Mouse (Mus musculus): Measurements from ENCODE around the gene Dlx6. TPM values are rescaled to one million over a fixed set of nuclear protein-coding genes. Genes with fewer than 3 reads are reported as not detected.

Dlx6 gene
- polyA plus RNA-seq, 1 experiment from 2014 or later, result 4.4 TPM

- no peak for ATAC-seq
- no peak overlapping the region for H3K27ac ChIP-seq
- no peaks in the 10 kb centered on the region for H3K9me3 ChIP-seq
- 0 out of 2 replicates have a peak overlapping the region, but pooled peaks have one; percentile 19 for H3K4me2 ChIP-seq (replicated peaks)
- H3K27me3 ChIP-seq, result peaks cover 98% of the 10 kb centered on the region
- no peak overlapping the region for H3K4me3 ChIP-seq (replicated peaks)
- peaks cover 5% of the 10 kb centered on the region; the same call in 1 of the 2 replicates for H3K4me1 ChIP-seq (replicated peaks)
- no peaks in the 10 kb centered on the region for H3K36me3 ChIP-seq
- 0% methylated on average over 5 of the region's 5 CpGs for WGBS
- no peak overlapping the region for H3K9ac ChIP-seq (replicated peaks)
Observed at GRCm38 (mm10) chr6:6872873-6873272, 9.7 kb downstream of the Dlx6 start.

GRCm38 (mm10) chr6:6873476-6874072, 10.4 kb downstream of the Dlx6 start:
- peaks cover 11% of the 10 kb centered on the region; the same call in 1 of the 2 replicates for H3K4me1 ChIP-seq (replicated peaks)
- H3K9ac ChIP-seq (replicated peaks), result no peak overlapping the region
- H3K36me3 ChIP-seq, result no peaks in the 10 kb centered on the region
- H3K4me3 ChIP-seq (replicated peaks), result peak overlapping the region; percentile 14; the same call in 1 of the 2 replicates
- ATAC-seq, result no peak
- WGBS, result under 1% methylated on average over 19 of the region's 19 CpGs
- H3K4me2 ChIP-seq (replicated peaks), result peak overlapping the region; percentile 36
- peaks cover 99% of the 10 kb centered on the region for H3K27me3 ChIP-seq
- H3K9me3 ChIP-seq, result no peaks in the 10 kb centered on the region
- H3K27ac ChIP-seq, result peak overlapping the region; percentile 72; the same call in 1 of the 2 replicates

GRCm38 (mm10) chr6:6874073-6874771, 11.1 kb downstream of the Dlx6 start:
- Histone ChIP-seq H3K27me3 (peaks cover 99% of the 10 kb centered on the region), H3K9me3 (no peaks in the 10 kb centered on the region), H3K36me3 (no peaks in the 10 kb centered on the region), H3K4me3 (replicated peaks) (peak overlapping the region; percentile 14), H3K4me1 (replicated peaks) (peaks cover 12% of the 10 kb centered on the region; the same call in 1 of the 2 replicates), H3K4me2 (replicated peaks) (peak overlapping the region; percentile 36), H3K9ac (replicated peaks) (peak overlapping the region; percentile 32; the same call in 1 of the 2 replicates), H3K27ac (peak overlapping the region; percentile 72)
- WGBS, result 2% methylated on average over 25 of the region's 25 CpGs
- ATAC-seq, result peak; percentile 32

- 0% methylated on average over 11 of the region's 11 CpGs for WGBS
- H3K27me3 ChIP-seq, result peaks cover 99% of the 10 kb centered on the region
- H3K9me3 ChIP-seq, result no peaks in the 10 kb centered on the region
- peak overlapping the region; percentile 72 for H3K27ac ChIP-seq
- H3K4me2 ChIP-seq (replicated peaks), result peak overlapping the region; percentile 36
- H3K4me3 ChIP-seq (replicated peaks), result no peak overlapping the region
- ATAC-seq, result no peak
- H3K9ac ChIP-seq (replicated peaks), result no peak overlapping the region
- H3K4me1 ChIP-seq (replicated peaks), result peaks cover 17% of the 10 kb centered on the region; the same call in 1 of the 2 replicates
- no peaks in the 10 kb centered on the region for H3K36me3 ChIP-seq
Observed at GRCm38 (mm10) chr6:6875136-6875535, 12.0 kb downstream of the Dlx6 start.

GRCm38 (mm10) chr6:6875676-6876075, 12.5 kb downstream of the Dlx6 start:
- H3K27ac ChIP-seq, result peak overlapping the region; percentile 72; the same call in 1 of the 2 replicates
- H3K4me1 ChIP-seq (replicated peaks), result peaks cover 20% of the 10 kb centered on the region; the same call in 1 of the 2 replicates
- H3K4me2 ChIP-seq (replicated peaks), result peak overlapping the region; percentile 36
- no peaks in the 10 kb centered on the region for H3K36me3 ChIP-seq
- no peak for ATAC-seq
- 2% methylated on average over 9 of the region's 9 CpGs for WGBS
- H3K4me3 ChIP-seq (replicated peaks), result no peak overlapping the region
- no peaks in the 10 kb centered on the region for H3K9me3 ChIP-seq
- peaks cover 99% of the 10 kb centered on the region for H3K27me3 ChIP-seq
- H3K9ac ChIP-seq (replicated peaks), result 0 out of 2 replicates have a peak overlapping the region, but pooled peaks have one; percentile 14

GRCm38 (mm10) chr6:6876231-6876630, 13.1 kb downstream of the Dlx6 start:
- Histone ChIP-seq H3K4me3 (replicated peaks) (no peak overlapping the region), H3K27me3 (peaks cover 99% of the 10 kb centered on the region), H3K9ac (replicated peaks) (peak overlapping the region; percentile 14; the same call in 1 of the 2 replicates), H3K27ac (peak overlapping the region; percentile 72; the same call in 1 of the 2 replicates), H3K36me3 (no peaks in the 10 kb centered on the region), H3K4me2 (replicated peaks) (peak overlapping the region; percentile 36), H3K9me3 (no peaks in the 10 kb centered on the region), H3K4me1 (replicated peaks) (peaks cover 25% of the 10 kb centered on the region)
- WGBS, result 2% methylated on average over 2 of the region's 2 CpGs
- no peak for ATAC-seq

GRCm38 (mm10) chr6:6876731-6877130, 13.6 kb downstream of the Dlx6 start:
- no peak for ATAC-seq
- H3K27me3 ChIP-seq, result peaks cover 99% of the 10 kb centered on the region
- WGBS, result 6% methylated on average over 7 of the region's 7 CpGs
- H3K4me1 ChIP-seq (replicated peaks), result peaks cover 30% of the 10 kb centered on the region
- no peak overlapping the region; the same call in 1 of the 2 replicates for H3K27ac ChIP-seq
- H3K4me2 ChIP-seq (replicated peaks), result peak overlapping the region; percentile 36
- no peak overlapping the region for H3K4me3 ChIP-seq (replicated peaks)
- no peaks in the 10 kb centered on the region for H3K36me3 ChIP-seq
- H3K9ac ChIP-seq (replicated peaks), result no peak overlapping the region
- H3K9me3 ChIP-seq, result no peaks in the 10 kb centered on the region

GRCm38 (mm10) chr6:6877346-6877910, 14.3 kb downstream of the Dlx6 start:
- Histone ChIP-seq H3K36me3 (no peaks in the 10 kb centered on the region), H3K27me3 (peaks cover 99% of the 10 kb centered on the region), H3K4me3 (replicated peaks) (no peak overlapping the region; the same call in 1 of the 2 replicates), H3K4me1 (replicated peaks) (peaks cover 33% of the 10 kb centered on the region), H3K9me3 (no peaks in the 10 kb centered on the region), H3K4me2 (replicated peaks) (peak overlapping the region; percentile 36; the same call in 1 of the 2 replicates), H3K9ac (replicated peaks) (no peak overlapping the region), H3K27ac (no peak overlapping the region)
- 8% methylated on average over 5 of the region's 5 CpGs for WGBS
- ATAC-seq, result no peak

GRCm38 (mm10) chr6:6877981-6878840, 15.1 kb downstream of the Dlx6 start:
- H3K9ac ChIP-seq (replicated peaks), result peak overlapping the region; percentile 42
- peak overlapping the region; percentile 54; the same call in 1 of the 2 replicates for H3K27ac ChIP-seq
- H3K27me3 ChIP-seq, result peaks cover 99% of the 10 kb centered on the region
- 0 out of 2 replicates have a peak, but pooled peaks have one; percentile 2 for ATAC-seq
- peaks cover 33% of the 10 kb centered on the region for H3K4me1 ChIP-seq (replicated peaks)
- no peaks in the 10 kb centered on the region for H3K9me3 ChIP-seq
- H3K4me3 ChIP-seq (replicated peaks), result peak overlapping the region; percentile 46
- H3K4me2 ChIP-seq (replicated peaks), result peak overlapping the region; percentile 29
- H3K36me3 ChIP-seq, result no peaks in the 10 kb centered on the region
- WGBS, result 1% methylated on average over 34 of the region's 34 CpGs

- peak overlapping the region; percentile 54; the same call in 1 of the 2 replicates for H3K27ac ChIP-seq
- ATAC-seq, result no peak
- H3K4me1 ChIP-seq (replicated peaks), result peaks cover 33% of the 10 kb centered on the region
- peak overlapping the region; percentile 29 for H3K4me2 ChIP-seq (replicated peaks)
- WGBS, result under 1% methylated on average over 14 of the region's 14 CpGs
- H3K27me3 ChIP-seq, result peaks cover 99% of the 10 kb centered on the region
- no peaks in the 10 kb centered on the region for H3K9me3 ChIP-seq
- peak overlapping the region; percentile 46 for H3K4me3 ChIP-seq (replicated peaks)
- no peaks in the 10 kb centered on the region for H3K36me3 ChIP-seq
- H3K9ac ChIP-seq (replicated peaks), result peak overlapping the region; percentile 42; the same call in 1 of the 2 replicates
Observed at GRCm38 (mm10) chr6:6878841-6879291, 15.7 kb downstream of the Dlx6 start.

All from midbrain, embryonic 13.5 days (tissue).